Mouse (Mus musculus): Measurements from ENCODE around the gene Ubash3a. TPM values are rescaled to one million over a fixed set of nuclear protein-coding genes. Genes with fewer than 3 reads are reported as not detected.

Gene Ubash3a
- polyA plus RNA-seq, 1 experiment from 2014 or later = 3.0 TPM

DNA sequence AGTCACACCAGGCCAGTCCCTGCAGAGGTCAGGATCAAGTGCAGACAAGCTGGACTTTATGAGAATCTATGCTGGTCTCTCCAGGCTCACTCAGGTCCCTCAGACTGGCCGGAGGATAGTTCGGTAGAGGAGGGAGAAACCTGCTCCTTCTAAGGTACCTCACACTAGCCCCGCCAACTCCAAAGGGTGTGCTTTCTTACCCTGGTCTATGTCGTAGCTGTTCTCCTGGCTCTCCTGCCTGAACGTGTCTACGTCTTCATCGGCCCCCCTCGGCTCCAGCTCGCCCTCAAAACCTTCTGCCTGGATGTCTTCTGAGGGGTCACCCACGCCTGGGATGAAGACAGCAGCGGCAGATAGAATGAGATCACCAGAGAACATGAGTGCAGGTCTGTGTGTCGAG lies 50.2 kb downstream of the Ubash3a start:
- no peak for DNase-seq (ENCODE audit: low spot score)
- WGBS = 85% methylated on average over 12 of the region's 12 CpGs
- Histone ChIP-seq H3K27ac (no peak overlapping the region), H3K27me3 (ENCODE audit: insufficient read depth, poor library complexity, severe bottlenecking) (no peaks in the 10 kb centered on the region), H3K4me3 (no peak overlapping the region), H3K36me3 (no peaks in the 10 kb centered on the region), H3K4me1 (peaks cover 12% of the 10 kb centered on the region), H3K9me3 (no peaks in the 10 kb centered on the region)

DNA sequence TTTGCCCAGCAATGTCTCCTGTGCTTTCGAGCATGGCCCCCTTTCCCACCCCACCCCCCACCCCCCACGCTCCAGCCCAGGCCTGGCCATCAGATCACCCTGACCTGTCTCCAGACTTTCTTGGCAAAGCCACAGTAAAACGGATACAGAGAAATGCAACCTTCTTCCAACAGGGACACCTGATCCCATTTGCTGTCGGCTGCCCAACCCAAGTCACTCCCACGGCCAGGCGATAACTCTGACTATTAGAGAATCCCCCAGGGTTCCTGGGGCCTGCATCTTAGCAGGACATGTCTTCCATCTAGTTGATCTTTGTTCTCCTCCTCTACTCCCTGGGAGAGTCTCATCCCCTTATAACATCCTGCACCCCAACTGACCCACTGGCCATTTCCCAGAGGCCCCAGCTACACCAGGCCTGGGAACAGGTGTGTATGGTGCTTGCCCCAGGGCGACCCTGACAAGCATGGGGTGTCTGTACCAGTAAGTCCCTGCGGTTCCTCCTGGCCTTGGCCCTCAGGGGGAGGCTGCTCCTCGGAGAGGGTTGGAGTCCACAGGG lies 50.7 kb downstream of the Ubash3a start:
- Histone ChIP-seq H3K4me1 (peaks cover 15% of the 10 kb centered on the region), H3K27ac (no peak overlapping the region), H3K36me3 (no peaks in the 10 kb centered on the region), H3K4me3 (no peak overlapping the region), H3K27me3 (ENCODE audit: insufficient read depth, poor library complexity, severe bottlenecking) (no peaks in the 10 kb centered on the region), H3K9me3 (no peaks in the 10 kb centered on the region)
- 77% methylated on average over 9 of the region's 9 CpGs for WGBS
- DNase-seq (ENCODE audit: low spot score) = no peak

DNA sequence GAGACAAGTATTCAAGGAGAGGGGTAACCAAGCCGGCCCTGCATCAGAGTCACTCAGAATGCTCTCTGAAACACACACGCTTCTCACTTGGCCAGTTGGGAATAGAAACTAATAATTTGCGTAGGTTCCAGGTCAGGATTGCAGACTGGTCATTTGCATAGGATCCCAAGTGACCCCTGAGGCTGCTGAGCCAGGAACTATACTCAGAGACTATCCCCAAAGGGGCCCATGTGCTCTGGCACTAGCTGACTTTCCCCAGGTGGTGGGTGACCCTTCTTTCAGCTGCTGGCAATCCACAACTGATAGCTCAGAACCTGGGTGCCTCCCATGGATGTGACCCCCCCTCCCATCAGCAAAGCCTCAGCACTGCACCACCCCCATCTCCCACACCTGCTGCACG lies 51.5 kb downstream of the Ubash3a start:
- H3K27me3 ChIP-seq (ENCODE audit: insufficient read depth, poor library complexity, severe bottlenecking) = no peaks in the 10 kb centered on the region

DNA sequence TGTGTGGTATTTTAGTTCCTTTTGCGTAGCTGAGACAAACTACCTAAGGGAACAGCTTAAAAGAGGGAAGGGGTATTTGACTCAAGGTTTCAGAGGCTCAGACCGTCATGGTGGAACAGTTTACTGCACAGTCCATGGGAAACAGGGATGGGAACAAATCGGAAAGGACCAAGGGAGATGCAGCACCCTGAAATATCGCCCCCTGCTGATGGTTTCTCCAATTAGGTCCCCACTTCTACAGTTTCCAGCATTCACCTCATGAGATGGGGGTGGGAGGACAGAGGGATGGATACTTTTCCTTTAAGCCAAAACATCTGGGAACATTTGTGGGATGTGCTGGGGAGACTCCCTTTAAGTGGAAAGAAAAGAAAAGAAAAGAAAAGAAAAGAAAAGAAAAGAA lies 52.2 kb downstream of the Ubash3a start:
- no peaks in the 10 kb centered on the region for H3K36me3 ChIP-seq
- H3K9me3 ChIP-seq = no peaks in the 10 kb centered on the region
- no peaks in the 10 kb centered on the region for H3K27me3 ChIP-seq (ENCODE audit: insufficient read depth, poor library complexity, severe bottlenecking)
- 71% methylated on average over 4 of the region's 4 CpGs for WGBS
- no peak for DNase-seq (ENCODE audit: low spot score)
- no peak overlapping the region for H3K27ac ChIP-seq
- H3K4me3 ChIP-seq = no peak overlapping the region
- peaks cover 10% of the 10 kb centered on the region for H3K4me1 ChIP-seq

More for the DNA sequence above, 51.5 kb downstream of the Ubash3a start:
- no peaks in the 10 kb centered on the region for H3K9me3 ChIP-seq
- 77% methylated on average over 4 of the region's 4 CpGs for WGBS
- H3K27ac ChIP-seq = no peak overlapping the region
- no peaks in the 10 kb centered on the region for H3K36me3 ChIP-seq
- H3K4me1 ChIP-seq = peaks cover 15% of the 10 kb centered on the region
- H3K4me3 ChIP-seq = no peak overlapping the region
- DNase-seq (ENCODE audit: low spot score) = no peak

DNA sequence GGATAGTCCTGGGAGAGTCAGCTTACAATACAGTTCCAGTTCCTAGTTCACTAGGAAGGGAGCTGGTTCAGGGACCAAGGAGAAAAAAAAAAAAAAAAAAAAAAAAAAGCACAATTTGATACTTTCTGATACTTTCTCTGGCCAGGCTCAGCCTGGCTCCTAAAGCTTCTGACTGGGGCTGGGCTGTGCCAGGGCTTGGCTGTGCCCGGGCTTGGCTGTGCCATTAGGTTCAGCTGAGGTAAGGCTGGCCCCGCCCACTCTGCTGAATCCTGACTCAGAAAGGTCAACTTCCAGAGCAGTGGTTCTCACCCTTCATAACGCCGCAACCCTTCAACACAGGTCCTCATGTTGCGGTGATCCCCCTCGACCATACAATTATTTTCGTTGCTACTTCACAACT lies 52.8 kb downstream of the Ubash3a start:
- WGBS = 79% methylated on average over 7 of the region's 7 CpGs

DNA sequence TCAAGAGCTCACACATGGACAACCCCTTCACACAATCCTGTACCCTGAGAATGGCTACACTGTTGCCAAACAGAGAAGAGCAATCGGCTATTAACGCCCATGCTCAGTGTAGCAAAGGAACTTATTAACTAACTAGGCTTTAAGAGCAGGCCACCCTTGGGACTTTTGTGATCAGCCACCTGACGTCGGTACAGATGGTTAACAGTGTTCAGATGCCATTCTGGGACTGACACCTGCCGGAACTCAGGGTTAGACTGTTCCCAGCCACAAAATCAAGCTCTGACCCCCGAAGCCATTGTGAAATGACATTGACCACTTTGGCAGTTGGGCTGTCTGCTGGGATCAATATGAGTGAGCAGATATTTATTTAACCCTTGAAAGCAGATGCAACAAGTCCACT lies 53.7 kb downstream of the Ubash3a start:
- 83% methylated on average over 6 of the region's 6 CpGs for WGBS

More for the DNA sequence above, 52.8 kb downstream of the Ubash3a start:
- no peak for DNase-seq (ENCODE audit: low spot score)
- H3K27ac ChIP-seq = no peak overlapping the region
- no peaks in the 10 kb centered on the region for H3K36me3 ChIP-seq
- no peaks in the 10 kb centered on the region for H3K9me3 ChIP-seq
- no peaks in the 10 kb centered on the region for H3K27me3 ChIP-seq (ENCODE audit: insufficient read depth, poor library complexity, severe bottlenecking)
- H3K4me3 ChIP-seq = no peak overlapping the region
- peaks cover 9% of the 10 kb centered on the region; the same call in 1 of the 2 replicates for H3K4me1 ChIP-seq

DNA sequence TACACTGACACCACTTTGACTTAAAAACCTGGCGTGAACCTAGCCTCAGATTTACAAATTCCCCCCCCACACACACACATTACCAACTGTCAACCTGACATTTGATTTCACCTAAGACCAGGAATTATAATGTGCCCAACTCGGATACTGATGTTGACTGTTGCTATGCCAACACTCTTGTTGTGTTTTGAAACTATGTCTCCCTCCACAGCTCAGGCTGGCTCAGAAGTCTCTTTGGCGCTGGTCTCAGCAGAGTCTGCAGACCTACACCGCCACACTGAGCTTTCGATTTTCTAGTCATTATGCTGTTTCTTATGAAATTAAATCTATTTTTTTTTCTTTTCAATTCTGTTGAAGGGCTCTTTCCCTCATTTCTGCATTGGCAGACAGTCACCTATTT lies 55.0 kb downstream of the Ubash3a start:
- no peaks in the 10 kb centered on the region for H3K27me3 ChIP-seq (ENCODE audit: insufficient read depth, poor library complexity, severe bottlenecking)
- DNase-seq (ENCODE audit: low spot score) = no peak

More for the DNA sequence above, 53.7 kb downstream of the Ubash3a start:
- Histone ChIP-seq H3K27ac (no peak overlapping the region), H3K27me3 (ENCODE audit: insufficient read depth, poor library complexity, severe bottlenecking) (no peaks in the 10 kb centered on the region), H3K9me3 (no peaks in the 10 kb centered on the region), H3K4me1 (peaks cover 9% of the 10 kb centered on the region; the same call in 1 of the 2 replicates), H3K4me3 (no peak overlapping the region), H3K36me3 (no peaks in the 10 kb centered on the region)
- no peak for DNase-seq (ENCODE audit: low spot score)

DNA sequence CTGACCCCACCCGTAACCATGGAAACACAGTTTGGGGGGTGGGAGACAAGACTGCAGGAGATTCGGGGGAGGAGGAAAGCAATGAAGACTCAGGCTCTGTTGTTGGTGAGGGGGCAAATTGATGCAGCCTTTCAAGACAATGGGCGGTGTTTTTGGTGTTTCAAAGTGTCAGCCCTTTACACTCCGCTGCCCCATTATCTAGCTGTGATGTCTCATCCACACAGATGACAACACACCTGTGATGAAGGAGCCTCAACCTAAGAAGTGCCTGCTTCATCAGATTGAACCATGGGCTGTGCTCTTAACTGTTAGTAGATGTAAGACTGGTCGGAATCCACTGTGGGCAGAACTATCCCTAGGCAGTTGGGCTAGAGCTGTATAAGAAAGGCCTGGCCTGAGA lies 56.1 kb downstream of the Ubash3a start:
- Histone ChIP-seq H3K27ac (no peak overlapping the region), H3K36me3 (no peaks in the 10 kb centered on the region), H3K4me1 (peaks cover 7% of the 10 kb centered on the region; the same call in 1 of the 2 replicates), H3K9me3 (no peaks in the 10 kb centered on the region), H3K27me3 (ENCODE audit: insufficient read depth, poor library complexity, severe bottlenecking) (no peaks in the 10 kb centered on the region), H3K4me3 (no peak overlapping the region)
- no peak for DNase-seq (ENCODE audit: low spot score)
- 87% methylated on average over 5 of the region's 5 CpGs for WGBS

More for the DNA sequence above, 55.0 kb downstream of the Ubash3a start:
- Histone ChIP-seq H3K4me3 (no peak overlapping the region), H3K36me3 (no peaks in the 10 kb centered on the region), H3K4me1 (peaks cover 9% of the 10 kb centered on the region; the same call in 1 of the 2 replicates), H3K27ac (no peak overlapping the region), H3K9me3 (no peaks in the 10 kb centered on the region)
- 55% methylated on average over 5 of the region's 5 CpGs for WGBS

DNA sequence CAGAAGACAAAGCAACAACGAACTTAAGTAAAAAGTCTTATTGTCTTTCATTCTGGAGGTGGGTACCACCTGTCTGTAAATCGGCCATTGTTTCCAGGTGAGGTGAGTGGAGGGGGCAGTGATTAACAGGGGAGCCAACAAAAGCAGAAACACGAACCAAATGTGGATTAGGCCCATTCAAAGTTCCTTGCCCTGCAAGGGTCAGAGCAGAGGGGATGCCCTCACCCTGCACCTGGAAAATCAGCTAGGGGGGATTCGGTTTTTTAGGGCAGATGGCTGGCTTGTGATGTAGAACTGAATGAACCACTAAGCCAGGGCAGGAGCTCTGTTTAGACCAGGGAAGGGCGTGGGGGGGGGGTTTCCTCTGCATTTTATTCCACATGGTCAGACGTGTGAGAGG lies 56.7 kb downstream of the Ubash3a start:
- Histone ChIP-seq H3K36me3 (no peaks in the 10 kb centered on the region), H3K27ac (no peak overlapping the region), H3K9me3 (no peaks in the 10 kb centered on the region), H3K27me3 (ENCODE audit: insufficient read depth, poor library complexity, severe bottlenecking) (no peaks in the 10 kb centered on the region), H3K4me1 (peaks cover 7% of the 10 kb centered on the region; the same call in 1 of the 2 replicates), H3K4me3 (no peak overlapping the region)
- DNase-seq (ENCODE audit: low spot score) = no peak
- 63% methylated on average over 6 of the region's 6 CpGs for WGBS

DNA sequence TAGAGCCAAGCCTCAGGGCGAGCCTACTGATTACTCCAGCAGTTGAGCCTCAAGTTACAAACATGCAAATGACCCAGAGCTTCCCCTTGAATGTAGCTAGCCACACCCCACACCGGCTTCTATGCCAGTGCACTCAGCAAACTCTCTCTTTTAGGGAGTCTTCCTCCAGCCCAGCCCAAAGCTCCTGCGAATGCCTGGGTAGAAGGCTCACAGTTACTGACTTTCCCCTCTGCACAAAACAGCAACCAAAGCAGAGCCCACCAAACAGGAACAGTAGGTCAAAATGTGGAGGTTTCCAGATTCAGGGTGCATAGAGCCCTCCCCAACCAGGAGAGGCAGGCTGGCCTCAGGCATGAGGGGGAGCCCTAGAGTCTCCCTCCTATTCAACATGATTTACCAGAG lies 57.5 kb downstream of the Ubash3a start:
- no peak overlapping the region for H3K4me3 ChIP-seq
- DNase-seq (ENCODE audit: low spot score) = no peak
- no peak overlapping the region for H3K27ac ChIP-seq
- H3K36me3 ChIP-seq = no peaks in the 10 kb centered on the region
- no peaks in the 10 kb centered on the region for H3K27me3 ChIP-seq (ENCODE audit: insufficient read depth, poor library complexity, severe bottlenecking)
- WGBS = 15% methylated on average over 3 of the region's 3 CpGs
- no peaks in the 10 kb centered on the region for H3K9me3 ChIP-seq
- peaks cover 7% of the 10 kb centered on the region; the same call in 1 of the 2 replicates for H3K4me1 ChIP-seq

DNA sequence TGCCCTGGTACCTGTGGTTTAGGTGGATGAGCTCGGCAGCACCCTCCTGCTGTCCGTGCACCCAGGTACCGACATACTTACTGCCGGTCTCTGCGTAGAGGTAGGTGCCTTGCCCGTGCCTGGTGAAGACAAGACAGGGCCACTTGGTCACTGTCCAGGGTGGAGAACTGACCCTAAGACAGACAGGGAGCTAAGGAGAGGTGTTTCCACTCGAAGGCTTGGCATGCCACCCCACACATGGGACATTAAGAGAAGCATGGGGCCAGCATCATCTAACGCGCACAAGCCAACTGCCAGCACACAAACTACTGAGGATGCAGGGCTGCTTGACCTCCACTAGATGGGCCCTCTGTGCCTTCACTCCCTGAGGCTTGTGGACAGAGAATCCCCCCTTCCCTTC lies 58.2 kb downstream of the Ubash3a start:
- no peak for DNase-seq (ENCODE audit: low spot score)
- WGBS = 81% methylated on average over 9 of the region's 9 CpGs
- Histone ChIP-seq H3K27ac (no peak overlapping the region), H3K27me3 (ENCODE audit: insufficient read depth, poor library complexity, severe bottlenecking) (no peaks in the 10 kb centered on the region), H3K9me3 (no peaks in the 10 kb centered on the region), H3K4me3 (no peak overlapping the region), H3K36me3 (no peaks in the 10 kb centered on the region), H3K4me1 (peaks cover 12% of the 10 kb centered on the region)

DNA sequence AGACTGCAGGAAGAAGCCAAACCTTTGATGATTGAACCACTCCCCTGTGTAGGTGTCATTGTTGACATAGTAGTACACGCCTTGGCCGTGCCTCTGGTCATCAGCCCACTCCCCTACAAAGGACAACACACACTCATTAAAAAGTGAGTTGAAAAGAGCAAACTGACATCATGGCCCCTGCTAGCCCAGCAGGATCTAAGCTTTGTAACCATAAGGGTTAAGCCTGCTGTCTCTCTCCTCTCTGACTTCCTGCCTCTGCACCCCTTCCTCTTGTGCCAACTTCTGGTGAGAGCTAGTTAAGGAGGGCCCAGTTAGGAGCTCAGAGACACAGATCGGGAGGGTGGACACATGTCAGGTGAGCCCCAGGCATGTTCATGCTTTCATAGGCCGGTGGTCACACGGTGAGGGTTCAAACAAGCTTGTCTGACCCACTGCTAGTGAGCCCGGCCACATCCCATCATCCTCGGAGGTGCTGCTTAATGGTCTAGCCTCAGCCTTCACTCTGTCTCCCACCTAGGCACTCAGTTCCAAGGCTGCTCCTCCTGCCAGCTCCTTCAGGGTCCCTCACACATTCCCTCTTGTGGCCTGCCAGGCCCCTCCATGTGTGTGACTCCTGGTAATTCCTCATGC lies 58.8 kb downstream of the Ubash3a start:
- Histone ChIP-seq H3K27me3 (ENCODE audit: insufficient read depth, poor library complexity, severe bottlenecking) (no peaks in the 10 kb centered on the region), H3K9me3 (no peaks in the 10 kb centered on the region), H3K4me3 (no peak overlapping the region), H3K27ac (no peak overlapping the region), H3K4me1 (peaks cover 17% of the 10 kb centered on the region), H3K36me3 (no peaks in the 10 kb centered on the region)
- DNase-seq (ENCODE audit: low spot score) = no peak
- WGBS = 84% methylated on average over 7 of the region's 7 CpGs

DNA sequence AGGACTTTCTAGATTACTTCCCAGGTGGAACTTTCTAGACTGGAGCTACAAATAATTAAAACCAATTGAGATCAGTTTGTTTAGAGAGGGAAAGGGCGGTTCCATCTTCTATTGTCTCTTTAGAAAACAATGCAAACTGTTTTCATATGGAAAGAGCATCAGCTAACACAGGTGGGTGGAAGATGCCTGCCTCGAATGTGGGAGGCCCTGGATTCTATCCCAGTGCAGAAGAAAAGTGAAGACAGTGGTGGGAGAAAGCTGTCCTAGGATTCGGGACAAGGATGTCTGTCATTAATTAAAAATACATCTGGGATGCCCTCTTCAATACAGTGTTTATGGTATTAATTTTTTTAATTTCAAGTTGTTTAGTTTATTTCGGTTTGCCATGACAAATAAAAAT lies 59.5 kb downstream of the Ubash3a start:
- no peaks in the 10 kb centered on the region for H3K27me3 ChIP-seq (ENCODE audit: insufficient read depth, poor library complexity, severe bottlenecking)
- WGBS = 75% methylated on average over 4 of the region's 4 CpGs
- H3K4me1 ChIP-seq = peaks cover 17% of the 10 kb centered on the region
- H3K4me3 ChIP-seq = no peak overlapping the region
- no peaks in the 10 kb centered on the region for H3K36me3 ChIP-seq
- H3K27ac ChIP-seq = no peak overlapping the region
- no peak for DNase-seq (ENCODE audit: low spot score)
- no peaks in the 10 kb centered on the region for H3K9me3 ChIP-seq

All from heart, embryonic 10.5 days (tissue).